Mouse (Mus musculus) E14TG2a.4 (cell line): ENCODE measurements around the gene Coa5.

ENCODE experiments used
- CTCF ChIP-seq: conservative IDR thresholded peaks from 2 replicates; pipeline ENCODE4 v1.5.1; 2014; ENCODE audit warnings: low read length
- NANOG ChIP-seq: IDR thresholded peaks from 2 replicates; pipeline ENCODE4 v1.6.1; 2014; ENCODE audit warnings: borderline replicate concordance, low read length, mixed read lengths

DNA sequence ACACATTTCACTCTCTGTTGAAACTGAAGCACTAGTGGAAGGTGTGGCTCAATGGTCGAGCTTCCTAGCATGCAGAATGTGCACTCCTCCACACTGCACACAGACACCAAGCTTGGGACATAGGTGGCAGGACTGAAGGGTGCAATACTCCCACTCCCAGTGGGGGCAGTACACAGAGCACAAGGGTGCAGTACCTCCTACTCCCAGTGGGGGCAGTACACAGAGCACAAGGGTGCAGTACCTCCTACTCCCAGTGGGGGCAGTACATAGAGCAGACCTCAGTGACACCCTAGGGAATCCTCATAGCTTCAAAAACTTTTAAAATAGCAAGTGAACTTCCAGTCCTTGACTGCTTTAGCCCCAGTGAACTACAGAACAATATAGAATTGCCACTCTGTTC, 10.5 kb downstream of the Coa5 start:
- TF ChIP-seq CTCF (peak; percentile 97), NANOG (no peak)
